Mouse (Mus musculus) embryonic facial prominence, embryonic 10.5 days (tissue): ENCODE measurements at regions not wholly inside any gene's neighbourhood (a gene's known extent, or its start where the extent isn't known, plus 50 kb on each side); places are given as distances from the start of the nearest gene placed in this dataset.

ENCODE experiments used
- DNase-seq: peaks from one replicate; pipeline ENCODE4 v3.0.0-alpha.2; 2017; ENCODE audit warnings: low spot score
- H3K27ac ChIP-seq: fragments of 300-500 bp; sonication (generic); replicated peaks from 2 replicates; pipeline ENCODE4 v1.5.1; 2016; ENCODE audit warnings: mild to moderate bottlenecking
- H3K27me3 ChIP-seq: fragments of 300-500 bp; sonication (generic); replicated peaks from 2 replicates; pipeline ENCODE4 v1.6.1; 2016; ENCODE audit warnings: low read depth, mild to moderate bottlenecking; ENCODE audit not compliant: poor library complexity, severe bottlenecking
- H3K36me3 ChIP-seq: fragments of 300-500 bp; sonication (generic); replicated peaks from 2 replicates; pipeline ENCODE4 v1.6.1; 2016; ENCODE audit warnings: mild to moderate bottlenecking, moderate library complexity
- H3K4me1 ChIP-seq: fragments of 300-500 bp; sonication (generic); 2 replicates; pipeline ENCODE4 v1.6.1; 2016
- H3K4me3 ChIP-seq: fragments of 300-500 bp; sonication (generic); 2 replicates; pipeline ENCODE4 v1.5.1; 2016; ENCODE audit warnings: mild to moderate bottlenecking, moderate library complexity
- H3K9me3 ChIP-seq: fragments of 300-500 bp; sonication (generic); 2 replicates; pipeline ENCODE4 v1.6.1; 2016; ENCODE audit warnings: mild to moderate bottlenecking
- WGBS: fragments of 180-500 bp; shearing (Covaris S2); methylation state at CpG from one replicate; pipeline ENCODE4 v1.1.7; 2016; 5-methylcytosine and 5-hydroxymethylcytosine counted together

GRCm38 (mm10) chr6:99884054-99884453, 157.9 kb upstream of the Prok2 start:
- Histone ChIP-seq H3K27ac (no peak overlapping the region), H3K27me3 (peaks cover 91% of the 10 kb centered on the region)
- no peak for DNase-seq

GRCm38 (mm10) chr6:99881606-99882005, 155.4 kb upstream of the Prok2 start:
- H3K27me3 ChIP-seq: peaks cover 68% of the 10 kb centered on the region

More at GRCm38 (mm10) chr6:99884054-99884453, 157.9 kb upstream of the Prok2 start:
- H3K4me1 ChIP-seq: peaks cover 50% of the 10 kb centered on the region
- H3K9me3 ChIP-seq: no peaks in the 10 kb centered on the region
- WGBS: 69% methylated on average over 3 of the region's 3 CpGs
- no peaks in the 10 kb centered on the region for H3K36me3 ChIP-seq
- no peak overlapping the region for H3K4me3 ChIP-seq

GRCm38 (mm10) chr6:99874852-99875251, 148.7 kb upstream of the Prok2 start:
- peaks cover 9% of the 10 kb centered on the region for H3K27me3 ChIP-seq
- 87% methylated on average over 4 of the region's 4 CpGs for WGBS
- H3K9me3 ChIP-seq: no peaks in the 10 kb centered on the region
- no peak overlapping the region for H3K27ac ChIP-seq
- no peak for DNase-seq
- H3K4me3 ChIP-seq: no peak overlapping the region
- no peaks in the 10 kb centered on the region for H3K4me1 ChIP-seq
- H3K36me3 ChIP-seq: no peaks in the 10 kb centered on the region

More at GRCm38 (mm10) chr6:99881606-99882005, 155.4 kb upstream of the Prok2 start:
- Histone ChIP-seq H3K9me3 (no peaks in the 10 kb centered on the region), H3K4me1 (peaks cover 34% of the 10 kb centered on the region), H3K36me3 (no peaks in the 10 kb centered on the region), H3K4me3 (no peak overlapping the region), H3K27ac (no peak overlapping the region)
- no peak for DNase-seq
- WGBS: 64% methylated on average over 4 of the region's 4 CpGs

DNA sequence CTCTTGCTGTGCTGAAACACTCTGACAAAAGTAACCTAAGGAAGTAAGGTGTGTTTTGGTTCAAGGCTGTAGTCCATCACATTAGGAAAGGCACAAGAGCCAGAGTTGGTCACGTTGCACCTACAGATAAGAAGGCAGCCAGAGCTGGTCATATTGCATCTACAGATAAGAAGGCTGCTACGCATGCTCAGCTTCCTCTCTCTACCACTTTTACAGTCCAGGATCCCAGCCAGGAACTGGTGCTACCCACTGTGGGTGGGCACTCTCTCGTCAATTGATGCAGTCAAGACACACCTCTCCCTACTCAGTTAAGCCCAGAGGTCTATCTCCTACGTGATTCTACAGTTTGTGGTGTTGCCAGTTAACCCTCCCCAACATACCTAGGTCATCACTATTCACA, 147.8 kb upstream of the Prok2 start:
- DNase-seq: no peak
- H3K4me3 ChIP-seq: no peak overlapping the region
- no peaks in the 10 kb centered on the region for H3K36me3 ChIP-seq
- no peaks in the 10 kb centered on the region for H3K4me1 ChIP-seq
- H3K27me3 ChIP-seq: peaks cover 1% of the 10 kb centered on the region
- H3K27ac ChIP-seq: no peak overlapping the region
- 80% methylated on average over 4 of the region's 4 CpGs for WGBS
- no peaks in the 10 kb centered on the region for H3K9me3 ChIP-seq

DNA sequence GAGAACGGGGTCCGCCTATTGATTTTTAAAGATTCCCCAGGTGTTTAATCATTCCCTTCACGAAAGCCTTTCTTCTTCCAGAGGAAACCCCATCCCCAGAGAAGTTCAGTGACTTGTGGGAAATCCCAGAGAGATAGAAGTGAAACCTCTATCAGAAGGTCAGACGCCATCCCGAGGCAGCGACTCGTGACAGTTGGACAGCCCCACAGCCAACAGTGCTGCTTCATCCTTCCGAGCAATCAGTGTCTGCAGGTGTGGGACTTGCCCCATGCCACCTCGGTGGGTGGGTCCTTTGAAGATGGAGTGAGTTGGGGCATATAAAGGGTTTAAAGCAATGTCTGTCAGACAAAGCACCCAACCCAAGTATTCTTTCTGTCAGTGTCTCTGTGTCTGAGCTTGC, 139.9 kb upstream of the Prok2 start:
- H3K4me1 ChIP-seq: peaks cover 23% of the 10 kb centered on the region
- no peak overlapping the region for H3K4me3 ChIP-seq
- no peak overlapping the region for H3K27ac ChIP-seq
- H3K27me3 ChIP-seq: peaks cover 29% of the 10 kb centered on the region
- 81% methylated on average over 9 of the region's 9 CpGs for WGBS
- H3K36me3 ChIP-seq: no peaks in the 10 kb centered on the region
- H3K9me3 ChIP-seq: no peaks in the 10 kb centered on the region
- no peak for DNase-seq

- peaks cover 39% of the 10 kb centered on the region for H3K27me3 ChIP-seq
- peak; percentile 31 for DNase-seq
These were observed 138.8 kb upstream of the Prok2 start for GRCm38 (mm10) chr6:99864949-99865348.

GRCm38 (mm10) chr6:99863418-99863817, 137.2 kb upstream of the Prok2 start:
- Histone ChIP-seq H3K4me1 (peaks cover 23% of the 10 kb centered on the region), H3K27me3 (peaks cover 41% of the 10 kb centered on the region), H3K27ac (no peak overlapping the region), H3K4me3 (no peak overlapping the region), H3K36me3 (no peaks in the 10 kb centered on the region), H3K9me3 (no peaks in the 10 kb centered on the region)
- 68% methylated on average over 9 of the region's 9 CpGs for WGBS
- DNase-seq: no peak

More at GRCm38 (mm10) chr6:99864949-99865348, 138.8 kb upstream of the Prok2 start:
- Histone ChIP-seq H3K9me3 (no peaks in the 10 kb centered on the region), H3K36me3 (no peaks in the 10 kb centered on the region), H3K4me3 (no peak overlapping the region), H3K27ac (no peak overlapping the region), H3K4me1 (peaks cover 23% of the 10 kb centered on the region)
- 50% methylated on average over 3 of the region's 3 CpGs for WGBS

DNA sequence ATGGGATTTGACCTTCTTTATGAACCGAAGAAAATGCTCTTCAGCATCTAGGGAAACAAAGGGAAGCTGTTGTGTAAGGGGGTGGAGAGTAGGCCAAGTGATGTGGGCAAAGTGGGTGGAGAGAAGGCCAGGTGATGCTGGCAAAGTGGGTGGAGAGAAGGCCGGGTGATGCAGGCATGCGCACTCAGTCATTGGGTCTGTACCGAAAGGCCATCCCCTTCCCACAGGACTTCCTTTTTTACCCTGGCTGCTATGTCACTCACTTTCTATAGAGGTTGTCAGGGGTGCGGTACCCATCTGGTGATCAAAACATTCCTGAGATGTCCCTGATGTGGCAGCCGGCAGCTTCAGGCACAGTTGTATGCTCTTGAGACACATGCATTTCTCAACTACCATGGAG, 131.2 kb upstream of the Prok2 start:
- H3K27ac ChIP-seq: no peak overlapping the region
- 79% methylated on average over 6 of the region's 6 CpGs for WGBS
- H3K27me3 ChIP-seq: peaks cover 18% of the 10 kb centered on the region
- DNase-seq: no peak
- no peaks in the 10 kb centered on the region for H3K36me3 ChIP-seq
- no peaks in the 10 kb centered on the region for H3K9me3 ChIP-seq
- no peak overlapping the region for H3K4me3 ChIP-seq
- H3K4me1 ChIP-seq: peaks cover 1% of the 10 kb centered on the region; the same call in 1 of the 2 replicates

DNA sequence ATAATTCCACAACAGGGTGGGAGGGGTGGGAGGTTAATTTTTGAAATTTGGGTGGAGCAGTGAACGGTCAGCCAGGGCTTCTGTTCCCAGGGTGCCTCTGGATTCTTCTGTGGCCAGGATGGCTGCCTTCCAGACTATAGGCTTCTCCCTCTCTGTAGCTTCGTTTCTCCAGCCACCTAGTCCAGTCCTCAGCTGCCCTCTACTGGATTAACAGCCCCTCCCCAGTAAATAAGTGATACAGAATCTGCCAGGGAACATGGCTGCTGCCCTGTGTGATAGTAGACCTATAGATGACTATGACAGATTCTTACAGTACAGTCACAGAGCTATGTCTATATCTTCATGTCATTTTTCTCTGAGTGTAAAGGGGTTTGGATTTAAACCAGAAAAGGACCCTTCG, 127.5 kb upstream of the Prok2 start:
- H3K4me3 ChIP-seq: no peak overlapping the region
- no peak overlapping the region for H3K27ac ChIP-seq
- H3K36me3 ChIP-seq: no peaks in the 10 kb centered on the region
- H3K9me3 ChIP-seq: no peaks in the 10 kb centered on the region
- no peak for DNase-seq
- H3K4me1 ChIP-seq: no peaks in the 10 kb centered on the region
- WGBS: 51% methylated on average over 3 of the region's 3 CpGs
- H3K27me3 ChIP-seq: peaks cover 6% of the 10 kb centered on the region; the same call in 1 of the 2 replicates

DNA sequence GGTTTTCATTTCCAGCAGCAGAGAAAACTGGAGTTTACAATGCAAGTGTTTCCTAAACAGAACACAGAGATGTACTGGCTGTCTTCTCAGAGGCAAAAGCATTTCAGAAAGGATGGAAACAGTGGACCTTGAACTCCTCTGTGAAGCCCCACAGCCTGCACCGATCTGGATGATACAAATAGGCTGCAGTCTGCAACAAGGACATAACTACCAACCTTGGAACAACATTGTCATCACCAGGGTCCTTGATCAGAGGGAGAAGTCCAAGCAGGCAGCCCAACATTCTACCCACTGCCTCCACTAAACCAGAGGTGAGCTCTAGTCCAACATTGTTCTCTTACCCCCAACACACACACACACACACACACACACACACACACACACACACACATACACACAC, 124.5 kb upstream of the Prok2 start:
- no peak for DNase-seq
- no peak overlapping the region for H3K4me3 ChIP-seq
- H3K27ac ChIP-seq: no peak overlapping the region
- H3K36me3 ChIP-seq: no peaks in the 10 kb centered on the region
- WGBS: 83% methylated on average over 1 of the region's 1 CpGs
- no peaks in the 10 kb centered on the region for H3K9me3 ChIP-seq
- peaks cover 10% of the 10 kb centered on the region for H3K4me1 ChIP-seq
- H3K27me3 ChIP-seq: peaks cover 22% of the 10 kb centered on the region

- Histone ChIP-seq H3K9me3 (no peaks in the 10 kb centered on the region), H3K27ac (0 out of 2 replicates have a peak overlapping the region, but pooled peaks have one; percentile 55), H3K36me3 (no peaks in the 10 kb centered on the region), H3K4me1 (peaks cover 43% of the 10 kb centered on the region), H3K4me3 (no peak overlapping the region), H3K27me3 (peaks cover 48% of the 10 kb centered on the region)
- peak; percentile 62 for DNase-seq
- 19% methylated on average over 4 of the region's 4 CpGs for whole genome bisulfite sequencing
These were observed 119.3 kb upstream of the Prok2 start for GRCm38 (mm10) chr6:99845508-99845846.

GRCm38 (mm10) chr6:99844775-99845507, 118.7 kb upstream of the Prok2 start:
- no peaks in the 10 kb centered on the region for H3K36me3 ChIP-seq
- H3K4me3 ChIP-seq: no peak overlapping the region
- DNase-seq: no peak
- no peaks in the 10 kb centered on the region for H3K9me3 ChIP-seq
- H3K4me1 ChIP-seq: peaks cover 43% of the 10 kb centered on the region
- 0 out of 2 replicates have a peak overlapping the region, but pooled peaks have one; percentile 55 for H3K27ac ChIP-seq
- WGBS: 21% methylated on average over 4 of the region's 4 CpGs
- peaks cover 46% of the 10 kb centered on the region for H3K27me3 ChIP-seq

- Histone ChIP-seq H3K27ac (no peak overlapping the region; the same call in 1 of the 2 replicates), H3K36me3 (no peaks in the 10 kb centered on the region), H3K4me3 (no peak overlapping the region), H3K27me3 (peaks cover 42% of the 10 kb centered on the region), H3K4me1 (peaks cover 43% of the 10 kb centered on the region), H3K9me3 (no peaks in the 10 kb centered on the region)
- WGBS: 62% methylated on average over 3 of the region's 3 CpGs
- no peak for DNase-seq
These were observed 117.3 kb upstream of the Prok2 start for GRCm38 (mm10) chr6:99843507-99843906.
